Mouse (Mus musculus) liver, embryonic 14.5 days (tissue): ENCODE data around the gene Nt5c. TPM values are rescaled to one million over a fixed set of nuclear protein-coding genes. Genes with fewer than 3 reads are reported as not detected.
A peak's percentile ranks its signal among the peaks of the same experiment; 100 is the strongest.

ENCODE experiments used
- ATAC-seq: fragments of 200-750 bp; cut with Nextera tagmentation; 2 replicates; pipeline ENCODE4 v1.8.0; 2017; ENCODE audit warnings: moderate number of reproducible peaks, mild to moderate bottlenecking, moderate library complexity; ENCODE audit not compliant: insufficient read depth
- DNase-seq, 3 experiments: peaks; one replicate each; pipeline ENCODE4 v3.0.0-alpha.2; 2012 to 2013; ENCODE audit warnings: low read depth in 3 of 3, low spot score in 3 of 3
- H3K27ac ChIP-seq: fragments of 300-500 bp; sonication (generic); 2 replicates; pipeline ENCODE4 v1.5.1; 2014; ENCODE audit warnings: moderate library complexity, mild to moderate bottlenecking, control low read depth, inconsistent platforms
- H3K27me3 ChIP-seq: fragments of 300-500 bp; sonication (generic); 2 replicates; pipeline ENCODE4 v1.6.1; 2014; ENCODE audit warnings: mild to moderate bottlenecking, low read length, moderate library complexity; ENCODE audit not compliant: control insufficient read depth, insufficient read depth
- H3K36me3 ChIP-seq: fragments of 300-500 bp; sonication (generic); replicated peaks from 2 replicates; pipeline ENCODE4 v1.6.1; 2014; ENCODE audit warnings: low read depth; ENCODE audit not compliant: control insufficient read depth, insufficient read depth
- H3K4me1 ChIP-seq, 2 experiments: fragments of 200-500 bp in 1 of 2; fragments of 300-500 bp in 1 of 2; sonication (generic) in 1 of 2; replicated peaks; 2 replicates each; pipeline ENCODE4 v1.6.1; 2012 to 2014; ENCODE audit warnings: antibody characterized with exemption in 1 of 2, inconsistent platforms in 1 of 2, low read length in 1 of 2; ENCODE audit not compliant: control insufficient read depth in 2 of 2, insufficient read depth in 2 of 2
- H3K4me2 ChIP-seq: fragments of 300-500 bp; sonication (generic); 2 replicates; pipeline ENCODE4 v1.6.1; 2014; ENCODE audit warnings: low read depth, mild to moderate bottlenecking, control low read depth, moderate library complexity
- H3K4me3 ChIP-seq, 2 experiments: fragments of 200-500 bp in 1 of 2; fragments of 300-500 bp in 1 of 2; sonication (generic) in 1 of 2; 2 replicates each; pipeline ENCODE4 v1.5.1; 2012 to 2014; ENCODE audit warnings: low read depth in 2 of 2, low read length in 2 of 2, mild to moderate bottlenecking in 2 of 2, control low read depth in 1 of 2, inconsistent platforms in 1 of 2, moderate library complexity in 1 of 2; ENCODE audit not compliant: insufficient read depth in 1 of 2
- H3K9ac ChIP-seq: fragments of 300-500 bp; sonication (generic); replicated peaks from 2 replicates; pipeline ENCODE4 v1.6.1; 2014; ENCODE audit warnings: mild to moderate bottlenecking, control low read depth, moderate library complexity
- H3K9me3 ChIP-seq: fragments of 300-500 bp; sonication (generic); 2 replicates; pipeline ENCODE4 v1.6.1; 2016; ENCODE audit warnings: low read length, mixed read lengths; ENCODE audit not compliant: control insufficient read depth
- CTCF ChIP-seq: IDR thresholded peaks from 2 replicates; pipeline ENCODE4 v1.5.1; 2016; ENCODE audit warnings: antibody characterized with exemption, low read depth, control low read depth
- EP300 ChIP-seq: IDR thresholded peaks from 2 replicates; pipeline ENCODE4 v1.6.1; 2016; ENCODE audit warnings: antibody characterized with exemption, low read depth
- WGBS: fragments of 180-500 bp; shearing (Covaris S2); extraction: QIAGEN DNeasy Blood & Tissue Kit; methylation state at CpG from one replicate; pipeline ENCODE4 v1.1.7; 2014; ENCODE audit not compliant: insufficient replicate concordance; 5-methylcytosine and 5-hydroxymethylcytosine counted together
- polyA plus RNA-seq, 2 experiments: library from polyadenylated mRNA; depleted of rRNA in 1 of 2; stranded (reverse) in 1 of 2; unstranded in 1 of 2; fragments of >200 nt; fragmentation: Nextera tagmentation in 1 of 2; extraction: Ambion mirVana in 1 of 2; gene quantifications; 2 replicates each; pipeline versions ENCODE4 v1.2.1 to v1.2.3; 2012 to 2014

Nt5c gene
- polyA plus RNA-seq, 2 experiments = 31.9 to 50.7 TPM

DNA sequence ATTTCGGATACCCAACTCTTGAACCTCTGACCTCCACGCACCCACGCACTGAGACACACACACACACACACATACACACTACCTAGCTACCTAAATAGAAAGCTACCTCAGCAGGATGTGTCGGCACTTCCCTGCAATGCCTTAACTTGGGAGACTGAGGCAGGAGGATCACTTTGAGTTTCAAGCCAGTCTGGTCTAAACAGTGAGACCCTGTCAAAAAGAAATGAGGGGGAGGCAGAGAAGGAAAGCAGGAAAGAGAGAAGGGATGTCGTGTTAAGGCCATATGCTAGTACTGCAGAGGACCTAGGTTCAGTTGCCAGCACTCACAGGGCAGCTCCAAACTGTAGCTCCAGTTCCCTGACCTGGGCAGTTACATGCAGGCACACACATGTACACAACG, 23.4 kb upstream of the Nt5c start:
- TF ChIP-seq CTCF = no peak
- no peak for TF ChIP-seq EP300
- Histone ChIP-seq H3K4me3 (no peak overlapping the region), H3K27me3 (no peaks in the 10 kb centered on the region), H3K9me3 (no peaks in the 10 kb centered on the region), H3K4me2 (peak overlapping the region; percentile 99), H3K9ac (no peak overlapping the region), H3K36me3 (no peaks in the 10 kb centered on the region), H3K4me1 (peaks cover 28 to 38% of the 10 kb centered on the region in 2 experiments), H3K27ac (no peak overlapping the region)
- ATAC-seq (no peak), DNase-seq (no peak)
- WGBS = 61% methylated on average over 6 of the region's 6 CpGs

DNA sequence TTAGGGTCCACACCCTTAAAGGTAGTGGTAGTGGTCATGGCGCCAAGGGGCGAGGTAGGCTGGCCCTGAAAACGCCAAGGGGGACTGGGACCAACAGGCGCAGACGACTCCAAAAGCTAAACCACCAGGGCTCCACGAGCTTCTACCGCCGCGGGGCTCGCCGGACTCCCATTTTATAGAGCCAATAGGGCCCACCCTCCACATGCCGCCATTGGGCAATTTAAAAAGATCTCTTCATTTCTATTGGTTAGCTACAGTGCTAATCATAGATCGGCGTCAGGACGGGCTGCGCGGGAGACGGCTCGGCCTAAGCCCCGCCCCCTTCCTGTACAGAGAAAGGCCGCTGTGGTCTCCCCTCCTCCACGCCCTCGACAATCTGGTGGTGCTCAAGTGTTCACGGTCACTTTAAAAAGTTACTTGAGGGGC, 22.6 kb upstream of the Nt5c start, which contains the start of gene Jpt1:
Gene Jpt1, minus strand, starts transcription at position 150 of the 426 bp plus-strand sequence.
- no peaks in the 10 kb centered on the region for H3K9me3 ChIP-seq
- ATAC-seq (peak; percentile 86), DNase-seq (peak; percentile 94 to 96 (median 95))
- H3K9ac ChIP-seq = peak within 1 kb of the TSS; percentile 97
- under 1% methylated on average over 24 of the region's 24 CpGs for WGBS
- no peaks in the 10 kb centered on the region for H3K36me3 ChIP-seq
- H3K4me1 ChIP-seq = peaks cover 33 to 44% of the 10 kb centered on the region in 2 experiments
- H3K27me3 ChIP-seq = no peaks in the 10 kb centered on the region
- H3K4me2 ChIP-seq = peak within 1 kb of the TSS; percentile 99
- TF ChIP-seq EP300 (peak; percentile 53; the same call in 1 of the 2 replicates), CTCF (no peak)
- H3K4me3 ChIP-seq = peak within 1 kb of the TSS; percentile 80 to 98
- peak within 1 kb of the TSS; percentile 92 for H3K27ac ChIP-seq

DNA sequence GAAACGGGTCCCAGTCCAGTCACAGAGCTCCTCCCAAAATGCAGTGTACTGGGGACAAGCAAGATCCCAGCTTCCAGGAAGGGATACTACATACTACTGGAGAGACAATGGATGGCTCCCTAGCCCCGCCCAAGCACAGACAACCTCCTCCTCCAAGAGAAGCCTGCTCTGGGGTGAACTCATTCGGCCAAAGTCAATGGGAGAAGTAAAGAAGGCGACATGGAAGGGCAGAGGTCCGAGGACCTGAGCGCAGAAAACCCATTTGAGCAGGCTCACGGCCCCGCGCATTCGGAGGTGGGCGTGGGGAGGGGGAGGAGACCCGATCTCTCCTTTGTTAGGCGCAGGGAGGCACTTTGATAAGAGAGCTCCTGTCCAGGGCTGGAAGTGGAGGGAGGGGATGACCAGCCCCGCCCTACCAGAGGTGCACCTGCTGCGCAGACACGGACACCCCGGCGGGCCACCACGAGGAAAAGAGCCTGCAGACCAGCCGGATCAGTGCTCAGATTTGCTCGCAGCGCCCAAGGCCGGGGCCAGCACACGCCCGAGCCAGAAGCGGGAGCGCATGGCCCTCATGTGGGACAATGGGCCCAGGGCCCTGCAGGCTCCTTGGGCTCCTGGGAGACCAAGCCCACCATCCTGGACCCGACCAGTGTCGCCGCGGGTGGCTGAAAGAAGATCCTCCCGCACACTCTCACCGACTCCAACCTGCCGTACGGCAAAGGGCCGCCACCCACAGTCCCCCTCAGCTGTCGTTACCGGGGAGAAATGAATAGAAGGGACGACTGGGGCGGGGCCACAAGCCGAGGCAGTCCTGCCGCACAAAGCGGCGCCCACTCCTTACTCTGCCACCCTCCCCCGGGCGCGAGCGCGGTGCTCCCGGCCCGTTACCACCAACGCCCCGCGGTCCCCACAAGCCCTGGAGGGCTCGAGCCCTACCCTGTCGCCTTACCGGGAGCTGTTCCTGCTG, 21.9 kb upstream of the Nt5c start:
- Histone ChIP-seq H3K36me3 (no peaks in the 10 kb centered on the region), H3K9ac (peak overlapping the region; percentile 97), H3K4me3 (peak overlapping the region; percentile 80 to 98), H3K4me2 (peak overlapping the region; percentile 99), H3K27ac (peak overlapping the region; percentile 92), H3K9me3 (no peaks in the 10 kb centered on the region), H3K4me1 (peaks cover 38 to 50% of the 10 kb centered on the region in 2 experiments), H3K27me3 (no peaks in the 10 kb centered on the region)
- under 1% methylated on average over 57 of the region's 57 CpGs for WGBS
- DNase-seq = peak in 1 of 3 experiments; percentile 35
- TF ChIP-seq CTCF (no peak), EP300 (no peak)
- ATAC-seq = peak; percentile 68

DNA sequence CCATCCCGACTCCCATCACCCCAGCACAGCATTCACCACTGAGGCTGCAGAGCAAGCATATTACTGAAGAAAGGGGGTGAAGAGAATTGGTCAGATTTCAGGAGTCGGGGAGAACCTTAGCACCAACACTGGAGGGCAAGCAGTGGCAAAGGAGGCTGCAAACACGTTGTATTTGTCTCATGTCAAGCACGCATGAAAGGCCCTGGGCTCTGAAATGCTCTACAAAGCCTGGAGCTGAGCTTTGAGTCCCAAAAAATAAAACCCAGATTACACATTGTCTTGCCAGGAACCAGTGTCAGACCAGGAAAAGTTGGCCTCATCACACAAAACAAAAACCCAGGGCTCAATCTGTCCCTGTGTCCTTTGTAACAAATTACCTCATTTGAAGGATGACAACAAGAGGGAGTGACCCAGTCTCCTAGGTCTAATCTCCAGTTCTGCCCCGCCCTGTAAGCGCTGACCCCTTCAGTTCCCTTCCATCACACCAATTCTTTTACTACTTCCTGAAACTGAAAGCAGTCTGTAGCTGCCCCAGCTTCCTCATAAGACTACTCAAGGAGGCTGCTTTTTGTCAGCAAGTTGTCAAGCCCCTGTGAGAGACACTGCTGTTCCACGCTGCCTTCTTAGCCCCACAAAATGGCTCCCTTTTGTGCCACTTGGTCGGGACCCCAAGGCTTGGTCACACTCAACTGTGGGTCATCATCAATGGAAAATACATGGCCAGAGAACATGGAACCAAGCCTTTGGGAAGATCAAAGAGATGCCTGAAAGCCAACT, 20.9 kb upstream of the Nt5c start:
- H3K9ac ChIP-seq = peak overlapping the region; percentile 97
- H3K36me3 ChIP-seq = no peaks in the 10 kb centered on the region
- no peaks in the 10 kb centered on the region for H3K27me3 ChIP-seq
- H3K27ac ChIP-seq = peak overlapping the region; percentile 92
- ATAC-seq (no peak), DNase-seq (peak in 1 of 3 experiments; percentile 52)
- TF ChIP-seq EP300 = 0 out of 2 replicates have a peak, but pooled peaks have one; percentile 2
- TF ChIP-seq CTCF = no peak
- H3K4me2 ChIP-seq = peak overlapping the region; percentile 99
- peaks cover 48 to 60% of the 10 kb centered on the region in 2 experiments for H3K4me1 ChIP-seq
- no peaks in the 10 kb centered on the region for H3K9me3 ChIP-seq
- 23% methylated on average over 8 of the region's 8 CpGs for WGBS
- peak overlapping the region; percentile 80 to 98 for H3K4me3 ChIP-seq
